Mouse (Mus musculus) right cerebral cortex, adult 2 months (tissue): Measurements from ENCODE around the gene Olfr1291-ps1.

ENCODE experiments used
- DNase-seq, 2 experiments: peaks; one replicate each; pipeline ENCODE4 v3.0.0; 2021 to 2022; ENCODE audit warnings: low spot score in 2 of 2

The Olfr1291-ps1 gene

DNA sequence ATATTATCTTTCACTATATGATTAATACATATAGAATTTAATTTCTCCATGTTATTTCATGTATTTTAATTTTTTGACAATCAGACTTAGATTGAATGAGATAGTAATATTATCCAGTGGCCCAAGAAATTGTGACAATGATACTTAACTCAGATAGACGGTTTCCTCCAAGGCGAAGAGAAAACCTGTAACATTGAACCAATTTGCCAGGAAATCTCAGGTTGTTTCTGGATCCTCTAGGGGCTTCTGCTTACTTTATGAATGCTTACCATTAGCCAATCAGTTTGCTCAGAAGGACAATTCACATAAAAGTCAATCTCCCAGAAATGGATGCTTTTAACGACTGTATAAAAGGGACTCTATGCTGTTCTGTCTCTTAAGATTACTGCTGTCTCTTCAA lies at the start of gene Olfr1291-ps1:
Gene Olfr1291-ps1 (plus strand): TSS at position 301 of the 400 bp plus-strand sequence.
- DNase-seq, result no peak

DNA sequence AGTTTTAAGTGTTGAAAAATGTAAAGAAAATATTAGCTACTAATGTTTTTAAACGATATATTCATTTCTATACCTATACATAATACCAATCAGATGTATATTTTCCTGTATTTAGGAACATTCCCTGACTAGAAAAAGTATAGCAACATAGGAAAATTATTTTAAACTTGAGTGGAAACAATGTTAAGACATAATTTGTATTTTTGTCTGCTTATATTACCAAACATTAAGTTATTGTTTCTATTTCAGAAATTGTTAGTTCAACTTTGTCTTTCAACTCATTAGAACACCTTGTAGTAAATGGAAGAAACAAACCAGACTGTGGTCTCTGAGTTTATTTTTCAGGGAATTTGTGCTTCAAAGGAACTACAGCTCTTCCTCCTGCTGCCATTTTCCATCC lies 48.1 kb upstream of the Olfr1291-ps1 start, which contains the start of gene Olfr1287:
Gene Olfr1287 (plus strand): TSS at position 301 of the 400 bp plus-strand sequence.
- DNase-seq, result no peak

DNA sequence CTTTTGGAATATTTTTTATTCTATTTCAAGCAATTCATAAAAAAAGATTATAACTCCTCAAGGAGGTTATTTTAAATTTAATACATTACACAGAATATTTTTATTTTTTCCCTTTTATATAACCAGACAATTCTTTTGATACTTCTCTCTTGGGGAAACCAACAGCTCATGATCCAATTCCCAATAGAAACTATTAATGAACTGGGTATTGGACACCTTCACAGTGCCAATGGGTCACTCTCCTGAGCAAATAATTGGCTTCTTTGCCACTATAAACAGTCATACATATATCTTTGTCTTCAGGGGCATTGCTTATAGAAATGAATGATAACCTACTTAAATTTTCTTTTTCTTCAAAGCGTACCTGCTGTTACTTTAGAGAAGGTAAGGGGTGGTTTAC lies 23.2 kb upstream of the Olfr1291-ps1 start, which contains the start of gene Olfr1288:
Gene Olfr1288 (plus strand): TSS at position 301 of the 400 bp plus-strand sequence.
- DNase-seq, result no peak

DNA sequence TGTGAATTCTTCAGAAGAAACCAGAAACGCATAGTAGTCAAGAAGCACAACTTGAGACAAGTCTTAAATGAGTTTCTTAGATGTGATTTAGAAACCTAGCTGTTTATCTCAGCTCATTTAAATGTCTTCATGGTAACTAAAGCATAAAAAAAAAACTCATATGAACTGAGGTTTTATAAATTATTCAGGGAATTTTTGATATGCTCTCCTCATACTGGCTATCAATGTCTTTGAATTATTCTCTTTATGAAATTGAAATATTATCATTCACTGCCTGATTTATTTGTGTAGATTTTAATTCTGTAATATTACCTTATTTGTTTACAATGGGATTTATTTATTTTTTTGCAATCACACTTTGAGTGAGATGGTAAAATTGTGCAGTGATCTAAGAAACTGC lies 16.5 kb upstream of the Olfr1291-ps1 start, which contains the start of gene Olfr1289:
Gene Olfr1289 (plus strand): TSS at position 301 of the 400 bp plus-strand sequence.
- no peak for DNase-seq

DNA sequence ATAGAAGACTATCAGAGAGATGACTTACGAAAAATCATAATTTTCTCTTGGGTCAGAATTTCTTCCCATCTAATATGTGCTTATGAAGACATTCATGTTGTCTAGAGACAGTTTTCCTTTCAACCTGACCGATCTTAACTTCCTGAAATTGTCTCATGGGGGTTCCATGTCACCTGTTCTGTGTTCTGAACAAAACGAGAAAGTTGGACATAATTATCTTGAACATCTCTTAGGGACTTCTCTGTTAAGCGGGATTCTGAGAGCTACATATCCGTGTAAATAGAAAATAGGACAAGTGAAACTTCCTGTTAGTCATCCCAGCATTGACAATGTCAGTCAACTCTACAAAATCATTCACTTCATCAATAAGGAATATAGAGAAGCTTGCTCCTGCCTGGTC lies 3.3 kb upstream of the Olfr1291-ps1 start, which contains the start of gene Olfr1290:
Gene Olfr1290 (minus strand): TSS at position 101 of the 400 bp plus-strand sequence.
- no peak for DNase-seq

DNA sequence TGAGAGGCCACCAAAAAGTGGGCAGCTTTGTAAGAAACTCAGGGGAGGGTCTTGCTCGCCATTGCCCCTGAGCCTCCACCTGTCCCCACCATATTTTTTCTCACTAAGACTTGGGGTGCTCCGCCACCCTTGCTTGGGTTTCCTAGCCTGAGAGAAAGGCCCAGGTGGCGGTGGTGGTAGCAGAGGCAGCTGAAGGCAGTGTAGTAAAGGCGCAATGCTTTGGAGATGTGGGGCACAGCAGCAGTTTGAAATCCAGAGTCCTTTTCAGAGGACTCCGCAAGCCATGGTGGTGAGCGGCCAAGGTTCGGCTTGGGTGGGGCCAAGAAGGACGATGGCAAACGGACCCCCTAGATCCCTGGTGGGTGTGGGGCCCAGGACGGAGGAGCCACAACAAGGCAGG lies 20.5 kb downstream of the Olfr1291-ps1 start:
- no peak for DNase-seq

DNA sequence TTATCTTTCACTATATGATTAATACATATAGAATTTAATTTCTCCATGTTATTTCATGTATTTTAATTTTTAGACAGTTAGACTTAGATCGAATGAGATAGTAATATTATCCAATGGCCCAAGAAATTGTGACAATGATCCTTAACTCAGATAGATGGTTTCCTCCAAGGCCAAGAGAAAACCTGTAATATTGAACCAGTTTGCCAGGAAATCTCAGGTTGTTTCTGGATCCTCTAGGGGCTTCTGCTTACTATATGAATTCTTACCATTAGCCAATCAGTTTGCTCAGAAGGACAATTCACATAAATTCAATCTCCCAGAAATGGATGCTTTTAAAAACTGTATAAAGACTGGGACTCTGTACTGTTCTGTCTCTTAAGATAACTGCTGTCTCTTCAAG lies 27.9 kb downstream of the Olfr1291-ps1 start, which contains the start of gene Olfr1293-ps:
Gene Olfr1293-ps (plus strand): TSS at position 301 of the 400 bp plus-strand sequence.
- DNase-seq, result no peak

DNA sequence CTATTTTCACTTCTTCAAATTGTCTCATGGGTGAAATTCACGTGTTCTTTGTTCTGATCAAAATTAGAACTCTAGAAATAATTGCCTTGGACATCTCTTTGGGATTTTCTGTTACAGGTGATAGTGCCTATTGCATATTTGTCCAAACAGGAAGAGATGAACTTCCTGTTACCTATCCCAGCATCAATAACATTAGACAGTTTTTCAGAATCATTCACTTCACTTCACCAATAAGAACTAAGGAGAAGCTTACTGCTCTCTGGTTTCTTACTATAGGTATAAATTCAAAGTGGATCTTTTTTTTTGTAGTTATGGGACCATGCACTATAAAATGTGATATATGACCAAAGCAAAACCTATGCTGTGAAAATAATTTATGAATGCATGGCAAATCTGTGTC lies 43.2 kb downstream of the Olfr1291-ps1 start, which contains the start of gene Olfr1294:
Gene Olfr1294 (minus strand): TSS at position 101 of the 400 bp plus-strand sequence.
- no peak for DNase-seq
